In genomic region chr1:62934752-62935329, GRCm38 (mm10) we compare ENCODE assay signal across 13 mouse cellular contexts.
A peak's percentile ranks its signal among the peaks of the same experiment; 100 is the strongest.
DNase-seq lines count a peak whose midpoint lies in the region; ATAC-seq lines count a peak whose summit lies in the region.
"Had no signal": no experiment of that assay in that cellular context is flagged by ENCODE, and none has a peak within 500 bp of the region (broad histone marks: within the 10 kb centered on the region; RNA-seq: fewer than 3 reads in every experiment).

No protein-coding gene starts in this region.

- H3K4me1 ChIP-seq in embryonic facial prominence, embryonic 14.5 days (ENCODE audit: control insufficient read depth, insufficient read depth, low read length) = peaks cover 12% of the 10 kb centered on the region; the same call in 1 of the 2 replicates
- H3K4me1 ChIP-seq in embryonic facial prominence, embryonic 10.5 days = peaks cover 17% of the 10 kb centered on the region
- peaks cover 27% of the 10 kb centered on the region for H3K4me1 ChIP-seq in forebrain, embryonic 12.5 days
- H3K4me1 ChIP-seq in hindbrain, embryonic 15.5 days (replicated peaks) = peaks cover 27% of the 10 kb centered on the region
- H3K4me1 ChIP-seq in midbrain, embryonic 16.5 days (ENCODE audit: control insufficient read depth, insufficient read depth, low read length) = peaks cover 21% of the 10 kb centered on the region

- peak; percentile 44; the same call in 1 of the 2 replicates for ATAC-seq in embryonic facial prominence, embryonic 14.5 days (ENCODE audit: low read depth)
- peak; percentile 75; the same call in 1 of the 2 replicates for ATAC-seq in forebrain, embryonic 12.5 days (ENCODE audit: low FRiP score)
- ATAC-seq in hindbrain, embryonic 15.5 days (ENCODE audit: low FRiP score, low read depth) = peak; percentile 35; the same call in 1 of the 2 replicates
- peak; percentile 63 for ATAC-seq in midbrain, embryonic 16.5 days
- ATAC-seq in erythroid progenitor cell, adult 5-6 weeks (replicated peaks; ENCODE audit: low FRiP score, poor library complexity, severe bottlenecking) = no peak

- WGBS in embryonic facial prominence, embryonic 14.5 days = 81% methylated on average over 10 of the region's 10 CpGs
- WGBS in embryonic facial prominence, embryonic 10.5 days = 84% methylated on average over 10 of the region's 10 CpGs
- WGBS in forebrain, embryonic 12.5 days = 47% methylated on average over 10 of the region's 10 CpGs
- 50% methylated on average over 10 of the region's 10 CpGs for WGBS in hindbrain, embryonic 15.5 days
- WGBS in midbrain, embryonic 16.5 days = 65% methylated on average over 10 of the region's 10 CpGs

- H3K4me3 ChIP-seq in embryonic facial prominence, embryonic 14.5 days (ENCODE audit: low read depth, low read length) = no peak overlapping the region
- H3K4me3 ChIP-seq in embryonic facial prominence, embryonic 10.5 days = no peak overlapping the region
- H3K4me3 ChIP-seq in forebrain, embryonic 12.5 days (replicated peaks) = no peak overlapping the region
- no peak overlapping the region for H3K4me3 ChIP-seq in hindbrain, embryonic 15.5 days
- H3K4me3 ChIP-seq in midbrain, embryonic 16.5 days (ENCODE audit: low read depth, low read length) = no peak overlapping the region
- H3K4me3 ChIP-seq: gastrocnemius, adult 2 months; heart, embryonic 15.5 days had no signal

- H3K27me3 ChIP-seq in embryonic facial prominence, embryonic 14.5 days (replicated peaks; ENCODE audit: control insufficient read depth, insufficient read depth, low read length) = no peaks in the 10 kb centered on the region
- H3K27me3 ChIP-seq in embryonic facial prominence, embryonic 10.5 days (replicated peaks; ENCODE audit: low read depth, poor library complexity, severe bottlenecking) = peaks cover 8% of the 10 kb centered on the region
- peaks cover 66% of the 10 kb centered on the region for H3K27me3 ChIP-seq in forebrain, embryonic 12.5 days
- H3K27me3 ChIP-seq in hindbrain, embryonic 15.5 days = no peaks in the 10 kb centered on the region
- no peaks in the 10 kb centered on the region; the same call in none of the 2 replicates for H3K27me3 ChIP-seq in midbrain, embryonic 16.5 days (ENCODE audit: control insufficient read depth, insufficient read depth, low read depth, low read length)
- H3K27me3 ChIP-seq: heart, embryonic 15.5 days had no signal

- H3K27ac ChIP-seq in embryonic facial prominence, embryonic 14.5 days (replicated peaks; ENCODE audit: low read depth, low read length) = no peak overlapping the region
- H3K27ac ChIP-seq in embryonic facial prominence, embryonic 10.5 days (replicated peaks) = no peak overlapping the region
- H3K27ac ChIP-seq in forebrain, embryonic 12.5 days = peak overlapping the region; percentile 42; the same call in 1 of the 2 replicates
- peak overlapping the region; percentile 26 for H3K27ac ChIP-seq in hindbrain, embryonic 15.5 days (replicated peaks)
- peak overlapping the region; percentile 64 for H3K27ac ChIP-seq in midbrain, embryonic 16.5 days (ENCODE audit: low read length)
- H3K27ac ChIP-seq: gastrocnemius, adult 2 months; heart, embryonic 15.5 days; kidney, postnatal 0 days had no signal

- no peak overlapping the region for H3K4me2 ChIP-seq in embryonic facial prominence, embryonic 14.5 days (ENCODE audit: low read depth, low read length)
- peak overlapping the region; percentile 35 for H3K4me2 ChIP-seq in forebrain, embryonic 12.5 days
- H3K4me2 ChIP-seq in hindbrain, embryonic 15.5 days = no peak overlapping the region
- H3K4me2 ChIP-seq in midbrain, embryonic 16.5 days (ENCODE audit: low read length) = peak overlapping the region; percentile 27; the same call in 1 of the 2 replicates
- H3K4me2 ChIP-seq: heart, embryonic 15.5 days had no signal

- no peak overlapping the region; the same call in 1 of the 2 replicates for H3K9ac ChIP-seq in embryonic facial prominence, embryonic 14.5 days (ENCODE audit: low read depth, low read length)
- H3K9ac ChIP-seq in forebrain, embryonic 12.5 days = no peak overlapping the region
- H3K9ac ChIP-seq in hindbrain, embryonic 15.5 days = no peak overlapping the region
- H3K9ac ChIP-seq in midbrain, embryonic 16.5 days (ENCODE audit: low read depth, low read length) = no peak overlapping the region
- H3K9ac ChIP-seq: heart, embryonic 15.5 days had no signal

- no peaks in the 10 kb centered on the region for H3K36me3 ChIP-seq in embryonic facial prominence, embryonic 14.5 days (ENCODE audit: control insufficient read depth, insufficient read depth, low read length)
- H3K36me3 ChIP-seq in embryonic facial prominence, embryonic 10.5 days (replicated peaks) = no peaks in the 10 kb centered on the region
- no peaks in the 10 kb centered on the region for H3K36me3 ChIP-seq in forebrain, embryonic 12.5 days (replicated peaks)
- H3K36me3 ChIP-seq in hindbrain, embryonic 15.5 days = no peaks in the 10 kb centered on the region
- no peaks in the 10 kb centered on the region for H3K36me3 ChIP-seq in midbrain, embryonic 16.5 days (ENCODE audit: control insufficient read depth, insufficient read depth, low read length)
- H3K36me3 ChIP-seq: heart, embryonic 15.5 days had no signal

- H3K9me3 ChIP-seq in embryonic facial prominence, embryonic 14.5 days (ENCODE audit: control insufficient read depth, low read length) = no peaks in the 10 kb centered on the region
- no peaks in the 10 kb centered on the region for H3K9me3 ChIP-seq in embryonic facial prominence, embryonic 10.5 days
- no peaks in the 10 kb centered on the region for H3K9me3 ChIP-seq in forebrain, embryonic 12.5 days
- no peaks in the 10 kb centered on the region for H3K9me3 ChIP-seq in hindbrain, embryonic 15.5 days
- no peaks in the 10 kb centered on the region for H3K9me3 ChIP-seq in midbrain, embryonic 16.5 days (replicated peaks; ENCODE audit: control insufficient read depth, low read length, poor library complexity, severe bottlenecking)
- H3K9me3 ChIP-seq: heart, embryonic 15.5 days had no signal

- no peak for DNase-seq in embryonic facial prominence, embryonic 14.5 days (ENCODE audit: low spot score)
- DNase-seq in embryonic facial prominence, embryonic 10.5 days (ENCODE audit: low spot score) = no peak
- no peak for DNase-seq in ovary, postnatal 36 days (ENCODE audit: low spot score)
- no peak for DNase-seq in kidney, adult 11 months
- DNase-seq: gastrocnemius, adult 2 months; heart, adult 18-20 months; thymus, postnatal 25 days had no signal

Comparison
In these comparisons a context has a peak if more than half of its experiments do, and no peak if none do; other contexts are left out.
1. H3K27ac ChIP-seq: peak in forebrain, embryonic 12.5 days (single experiment), hindbrain, embryonic 15.5 days (single experiment) and midbrain, embryonic 16.5 days (single experiment); none in embryonic facial prominence, embryonic 14.5 days (single experiment) and embryonic facial prominence, embryonic 10.5 days (single experiment).
2. H3K4me2 ChIP-seq: peak in forebrain, embryonic 12.5 days (single experiment) and midbrain, embryonic 16.5 days (single experiment); none in embryonic facial prominence, embryonic 14.5 days (single experiment) and hindbrain, embryonic 15.5 days (single experiment).